Mouse (Mus musculus): ENCODE measurements around the gene Frs3. TPM values are rescaled to one million over a fixed set of nuclear protein-coding genes. Genes with fewer than 3 reads are reported as not detected.

Gene Frs3
- polyA plus RNA-seq, 1 experiment = 55.4 TPM

- TF ChIP-seq CTCF (IDR thresholded peaks at IDR 0.05; ENCODE audit: borderline replicate concordance, extremely low read depth, insufficient read depth, insufficient read length) = no peak
- TF ChIP-seq POLR2A (IDR thresholded peaks at IDR 0.05; ENCODE audit: borderline replicate concordance, extremely low read depth, insufficient read depth, insufficient read length, poor library complexity, severe bottlenecking) = no peak
- DNase-seq (ENCODE audit: low read depth) = no peak
Observed at GRCm38 (mm10) chr17:47693671-47694441, 5.0 kb downstream of the Frs3 start.

- DNase-seq (ENCODE audit: low read depth) = no peak
- TF ChIP-seq POLR2A (IDR thresholded peaks at IDR 0.05; ENCODE audit: borderline replicate concordance, extremely low read depth, insufficient read depth, insufficient read length, poor library complexity, severe bottlenecking) (no peak), CTCF (IDR thresholded peaks at IDR 0.05; ENCODE audit: borderline replicate concordance, extremely low read depth, insufficient read depth, insufficient read length) (no peak)
Observed at GRCm38 (mm10) chr17:47694442-47694502, 5.4 kb downstream of the Frs3 start, which contains the start of gene Gm21981. Gm21981 (minus strand) TSS chr17:47694455.

DNA sequence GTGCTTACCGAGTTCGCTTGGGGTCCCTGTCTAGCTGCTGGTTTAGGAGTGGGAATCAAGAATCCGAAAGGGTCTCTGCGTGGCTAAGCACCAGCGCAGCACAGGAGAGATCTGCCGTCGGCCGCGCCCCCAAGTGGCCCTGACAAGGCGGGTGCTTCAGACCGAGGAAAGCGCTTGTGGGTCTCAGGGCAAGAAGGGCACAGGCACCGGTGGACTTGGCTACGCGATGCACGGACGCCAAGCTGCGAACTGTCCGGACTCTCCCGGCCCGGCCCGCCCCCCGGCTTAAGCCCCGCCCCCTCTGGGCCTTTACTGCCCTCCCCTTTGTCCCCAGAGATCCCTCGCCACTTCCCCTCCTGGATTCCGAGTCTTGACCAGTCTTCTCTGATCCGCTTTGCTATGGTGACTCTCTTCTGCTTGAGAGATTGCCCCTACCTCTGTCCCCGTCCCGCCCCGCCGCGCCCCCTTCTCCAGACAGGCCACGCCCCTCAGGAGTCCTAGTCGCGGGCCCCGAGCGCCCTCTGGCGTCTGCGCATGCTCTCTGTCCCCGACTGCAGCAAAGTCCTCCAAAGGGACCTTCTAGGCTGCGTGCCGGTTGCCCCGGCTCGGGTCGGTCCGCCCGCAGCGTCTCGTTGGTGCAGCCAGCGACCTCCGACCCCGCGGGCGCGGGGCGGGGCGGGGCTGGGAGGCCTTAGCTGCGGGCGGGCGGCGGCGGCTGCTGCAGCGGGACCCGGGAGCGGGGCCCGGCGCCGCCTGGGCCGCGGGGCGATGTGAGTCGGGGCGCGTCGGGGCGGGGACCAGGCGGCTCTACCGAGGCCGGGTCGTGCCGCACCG lies 5.9 kb downstream of the Frs3 start, which contains the start of gene Prickle4:
Prickle4 (minus strand) TSS at position 234 of the 834 bp plus-strand sequence.
- DNase-seq (ENCODE audit: low read depth) = peak; percentile 97
- TF ChIP-seq POLR2A (IDR thresholded peaks at IDR 0.05; ENCODE audit: borderline replicate concordance, extremely low read depth, insufficient read depth, insufficient read length, poor library complexity, severe bottlenecking) (peak; percentile 54; the same call in 1 of the 2 replicates), CTCF (IDR thresholded peaks at IDR 0.05; ENCODE audit: borderline replicate concordance, extremely low read depth, insufficient read depth, insufficient read length) (peak; percentile 80)

DNA sequence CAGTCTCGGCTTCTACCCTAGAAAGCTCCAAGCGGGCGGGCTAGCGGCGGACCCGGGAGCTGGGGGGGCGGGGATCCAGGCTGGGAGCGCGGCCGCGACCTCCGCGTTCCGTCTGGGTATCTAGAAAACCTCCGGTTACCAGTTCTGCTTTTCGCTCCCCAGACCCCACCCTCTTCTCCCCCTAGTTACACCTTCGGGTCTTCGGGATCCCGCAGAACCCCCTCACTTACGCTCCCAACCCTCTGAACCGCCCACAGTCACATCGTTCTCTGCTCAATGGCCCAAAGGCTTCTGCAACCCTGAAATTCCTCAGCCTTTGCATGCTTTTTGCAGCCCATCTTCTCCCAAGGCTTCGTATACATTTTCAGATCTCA lies 6.5 kb downstream of the Frs3 start:
- peak; percentile 41 for DNase-seq (ENCODE audit: low read depth)

DNA sequence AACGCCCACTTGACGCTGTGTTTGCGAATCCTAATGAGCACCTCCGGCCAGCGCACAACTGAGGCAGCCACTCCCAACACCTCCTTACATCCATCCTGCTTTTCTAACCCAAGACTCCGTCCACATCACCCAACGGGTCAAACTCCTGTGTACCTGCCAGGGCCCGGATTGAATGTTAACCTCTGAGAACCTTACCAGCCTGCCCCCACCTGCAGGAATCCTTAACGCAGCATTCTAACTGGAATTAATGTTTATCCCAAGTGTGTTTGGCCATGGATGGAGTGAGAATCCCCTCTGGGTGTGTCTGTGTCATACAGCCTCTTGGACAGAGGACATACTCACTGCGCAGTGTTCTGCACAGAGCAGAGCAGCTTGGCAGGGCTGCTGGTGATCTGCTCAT lies 9.3 kb downstream of the Frs3 start:
- TF ChIP-seq POLR2A (IDR thresholded peaks at IDR 0.05; ENCODE audit: borderline replicate concordance, extremely low read depth, insufficient read depth, insufficient read length, poor library complexity, severe bottlenecking) (no peak), CTCF (IDR thresholded peaks at IDR 0.05; ENCODE audit: borderline replicate concordance, extremely low read depth, insufficient read depth, insufficient read length) (no peak)
- DNase-seq (ENCODE audit: low read depth) = no peak

More for the DNA sequence above, 6.5 kb downstream of the Frs3 start:
- TF ChIP-seq POLR2A (IDR thresholded peaks at IDR 0.05; ENCODE audit: borderline replicate concordance, extremely low read depth, insufficient read depth, insufficient read length, poor library complexity, severe bottlenecking) (no peak), CTCF (IDR thresholded peaks at IDR 0.05; ENCODE audit: borderline replicate concordance, extremely low read depth, insufficient read depth, insufficient read length) (no peak)

DNA sequence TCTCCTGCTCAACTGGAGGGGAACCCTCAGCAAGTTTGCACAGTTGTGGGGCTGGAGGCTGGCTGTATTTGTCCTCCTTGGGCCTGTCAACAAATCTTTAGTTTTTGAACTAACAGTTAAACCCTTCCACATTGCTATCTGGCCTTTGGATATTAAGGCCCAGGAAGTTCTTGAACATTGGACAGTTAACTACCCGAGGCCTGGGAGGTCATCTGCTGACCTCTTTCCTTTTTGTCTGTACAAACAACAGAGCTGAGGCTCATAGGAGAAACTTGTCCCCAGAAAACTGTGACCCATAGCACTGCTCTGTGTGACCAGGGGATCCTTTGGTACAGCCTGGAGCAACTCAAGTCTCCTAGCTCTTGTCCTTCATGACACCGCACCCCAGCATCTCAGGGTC lies 10.2 kb downstream of the Frs3 start:
- no peak for DNase-seq (ENCODE audit: low read depth)
- TF ChIP-seq POLR2A (IDR thresholded peaks at IDR 0.05; ENCODE audit: borderline replicate concordance, extremely low read depth, insufficient read depth, insufficient read length, poor library complexity, severe bottlenecking) (no peak), CTCF (IDR thresholded peaks at IDR 0.05; ENCODE audit: borderline replicate concordance, extremely low read depth, insufficient read depth, insufficient read length) (no peak)

DNA sequence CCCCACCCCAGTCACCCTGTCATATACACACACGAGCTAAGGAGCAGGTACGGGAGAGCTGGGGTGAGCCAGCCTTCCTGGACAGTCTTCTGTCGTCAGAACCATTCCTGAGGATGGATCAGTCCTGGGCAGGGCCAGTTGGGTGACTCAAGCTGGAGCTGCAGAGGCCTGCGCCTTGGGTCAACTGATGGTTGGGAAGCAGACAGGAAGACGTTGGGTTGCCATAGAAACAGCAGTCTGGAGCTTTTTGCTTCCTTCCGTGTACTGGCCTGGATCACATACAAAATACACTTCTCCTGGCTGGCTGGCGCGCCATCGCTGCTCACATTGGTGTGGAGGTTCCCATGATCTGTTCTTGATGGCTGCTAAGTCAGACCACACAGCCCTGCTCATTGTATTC lies 13.0 kb downstream of the Frs3 start:
- peak; percentile 20 for DNase-seq (ENCODE audit: low read depth)
- TF ChIP-seq POLR2A (IDR thresholded peaks at IDR 0.05; ENCODE audit: borderline replicate concordance, extremely low read depth, insufficient read depth, insufficient read length, poor library complexity, severe bottlenecking) (no peak), CTCF (IDR thresholded peaks at IDR 0.05; ENCODE audit: borderline replicate concordance, extremely low read depth, insufficient read depth, insufficient read length) (no peak)

DNA sequence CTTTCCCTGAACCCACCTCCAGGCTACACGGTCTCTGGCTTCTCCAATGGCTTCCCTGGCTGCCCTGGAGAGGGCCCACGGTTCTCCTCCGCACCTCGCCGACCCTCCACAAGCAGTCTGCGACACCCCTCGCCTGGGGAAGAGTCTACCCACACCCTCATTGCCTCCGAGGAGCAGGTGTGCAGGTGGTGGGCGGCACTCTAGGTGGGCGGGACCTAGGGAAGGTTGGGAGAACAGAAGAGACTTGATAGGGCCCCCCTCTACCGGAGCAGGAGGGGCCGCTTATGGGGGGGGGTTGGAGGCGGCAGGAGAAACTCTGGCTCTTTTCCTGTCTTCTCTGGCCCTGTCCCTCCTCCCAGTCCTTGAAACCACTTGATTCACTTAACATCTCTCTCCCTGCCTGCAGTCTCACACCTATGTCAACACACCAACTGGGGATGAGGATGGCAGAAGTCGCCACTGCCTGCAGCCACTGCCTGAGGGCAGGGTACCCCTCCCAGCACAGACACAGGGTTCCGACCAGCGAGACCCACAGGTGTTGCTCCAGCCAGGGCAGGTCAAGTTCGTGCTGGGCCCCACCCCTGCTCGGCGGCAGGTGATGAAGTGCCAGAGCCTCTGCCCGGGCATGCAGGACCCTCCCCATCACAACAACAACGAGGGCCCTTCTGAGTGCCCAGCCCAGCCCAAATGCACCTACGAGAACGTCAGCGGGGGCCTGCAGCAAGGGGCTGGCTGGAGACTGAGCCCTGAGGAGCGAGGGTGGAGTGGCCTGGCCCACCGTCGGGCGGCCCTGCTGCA lies 13.9 kb downstream of the Frs3 start:
- DNase-seq (ENCODE audit: low read depth) = no peak
- TF ChIP-seq POLR2A (IDR thresholded peaks at IDR 0.05; ENCODE audit: borderline replicate concordance, extremely low read depth, insufficient read depth, insufficient read length, poor library complexity, severe bottlenecking) (no peak), CTCF (IDR thresholded peaks at IDR 0.05; ENCODE audit: borderline replicate concordance, extremely low read depth, insufficient read depth, insufficient read length) (no peak)

DNA sequence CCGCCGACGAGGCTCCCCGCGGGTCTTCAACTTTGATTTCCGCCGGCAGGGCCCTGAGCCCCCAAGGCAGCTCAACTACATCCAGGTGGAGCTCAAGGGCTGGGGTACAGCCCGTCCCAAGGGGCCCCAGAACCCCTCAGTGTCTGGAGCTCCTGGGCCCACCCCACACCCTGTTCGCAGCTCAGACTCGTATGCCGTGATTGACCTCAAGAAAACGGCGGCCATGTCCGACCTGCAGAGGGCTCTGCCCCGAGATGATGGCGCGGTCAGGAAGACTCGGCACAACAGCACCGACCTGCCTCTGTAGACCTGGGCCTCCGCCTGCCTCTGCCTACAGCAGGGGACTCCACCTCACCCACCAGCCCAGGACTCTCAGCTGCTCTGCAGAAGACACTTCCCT lies 14.7 kb downstream of the Frs3 start:
- no peak for TF ChIP-seq CTCF (IDR thresholded peaks at IDR 0.05; ENCODE audit: borderline replicate concordance, extremely low read depth, insufficient read depth, insufficient read length)
- no peak for TF ChIP-seq POLR2A (IDR thresholded peaks at IDR 0.05; ENCODE audit: borderline replicate concordance, extremely low read depth, insufficient read depth, insufficient read length, poor library complexity, severe bottlenecking)
- no peak for DNase-seq (ENCODE audit: low read depth)

- DNase-seq (ENCODE audit: low read depth) = no peak
- TF ChIP-seq CTCF (IDR thresholded peaks at IDR 0.05; ENCODE audit: borderline replicate concordance, extremely low read depth, insufficient read depth, insufficient read length) (no peak), POLR2A (IDR thresholded peaks at IDR 0.05; ENCODE audit: borderline replicate concordance, extremely low read depth, insufficient read depth, insufficient read length, poor library complexity, severe bottlenecking) (no peak)
Observed at GRCm38 (mm10) chr17:47704692-47705091, 15.9 kb downstream of the Frs3 start.

- no peak for DNase-seq (ENCODE audit: low read depth)
- TF ChIP-seq POLR2A (IDR thresholded peaks at IDR 0.05; ENCODE audit: borderline replicate concordance, extremely low read depth, insufficient read depth, insufficient read length, poor library complexity, severe bottlenecking) (no peak), CTCF (IDR thresholded peaks at IDR 0.05; ENCODE audit: borderline replicate concordance, extremely low read depth, insufficient read depth, insufficient read length) (no peak)
Observed at GRCm38 (mm10) chr17:47706196-47706595, 17.4 kb downstream of the Frs3 start.

All from brain, embryonic 14.5 days (tissue).